Mouse (Mus musculus) embryo, embryonic 11 days (tissue): Measurements from ENCODE around the gene Tial1.

Source experiments
- DNase-seq: peaks from one replicate; pipeline ENCODE4 v3.0.0-alpha.2; 2015

Tial1 gene

GRCm38 (mm10) chr7:128414433-128414832 is 47.1 kb downstream of the Tial1 start:
- DNase-seq: no peak

DNA sequence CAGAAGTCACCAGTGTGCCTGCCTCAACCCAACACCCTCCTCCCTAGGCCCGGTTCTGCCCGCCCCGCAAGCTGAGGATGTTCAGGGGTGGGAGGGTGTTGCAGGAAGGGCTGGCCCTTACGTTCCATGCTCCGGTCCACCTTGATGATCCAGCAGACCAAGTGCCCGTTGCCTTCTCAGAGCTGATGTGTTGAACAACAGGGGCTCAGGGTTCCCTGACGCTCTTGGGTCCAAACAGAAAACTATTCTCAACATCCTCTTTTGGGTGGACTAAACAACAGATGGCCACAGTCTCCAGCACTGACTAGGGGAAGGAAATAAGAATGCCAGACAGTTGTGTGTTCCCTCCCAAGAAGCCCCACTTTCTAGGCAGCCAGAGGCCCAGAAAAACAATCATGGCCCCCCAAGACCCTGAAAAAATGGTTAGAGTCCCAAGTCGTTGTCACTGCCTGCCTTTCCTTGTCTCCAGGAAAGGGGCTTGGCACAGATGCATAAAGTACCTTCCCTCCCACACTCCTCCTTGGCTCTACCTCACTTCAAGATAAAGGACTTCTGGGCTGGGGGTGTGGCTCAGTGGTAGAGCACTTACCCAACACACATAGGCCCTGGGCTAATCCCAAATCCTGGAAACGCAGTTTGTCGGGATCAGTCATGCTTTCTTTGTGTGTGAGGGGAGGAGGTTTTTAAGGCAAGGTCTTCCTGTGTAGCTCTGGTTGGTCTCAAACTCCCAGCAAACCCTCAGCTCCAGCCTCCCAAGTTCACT is 49.3 kb downstream of the Tial1 start:
- DNase-seq: no peak

- DNase-seq: no peak
Measured at GRCm38 (mm10) chr7:128410708-128411413, 50.7 kb downstream of the Tial1 start.

GRCm38 (mm10) chr7:128408265-128408664 is 53.3 kb downstream of the Tial1 start:
- DNase-seq: no peak

DNA sequence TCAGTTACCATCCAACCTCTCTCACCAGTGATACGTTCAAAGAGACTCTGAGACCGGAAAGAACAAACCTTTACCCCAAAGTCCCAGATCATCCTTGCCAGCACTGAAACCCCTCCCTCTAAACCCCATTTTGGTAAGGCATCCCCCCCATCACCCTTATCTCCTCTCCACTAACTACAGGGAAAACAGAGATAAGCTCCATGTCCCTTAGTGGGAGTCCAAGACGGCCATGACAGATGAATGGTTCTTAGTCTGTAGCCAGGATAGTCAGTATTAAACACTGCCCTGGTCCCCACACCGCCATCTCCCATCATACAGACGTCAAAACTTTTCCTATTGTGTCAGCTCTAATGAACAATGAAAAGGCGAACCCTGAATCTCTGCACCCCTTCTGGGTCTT is 57.5 kb downstream of the Tial1 start:
- DNase-seq: no peak

DNA sequence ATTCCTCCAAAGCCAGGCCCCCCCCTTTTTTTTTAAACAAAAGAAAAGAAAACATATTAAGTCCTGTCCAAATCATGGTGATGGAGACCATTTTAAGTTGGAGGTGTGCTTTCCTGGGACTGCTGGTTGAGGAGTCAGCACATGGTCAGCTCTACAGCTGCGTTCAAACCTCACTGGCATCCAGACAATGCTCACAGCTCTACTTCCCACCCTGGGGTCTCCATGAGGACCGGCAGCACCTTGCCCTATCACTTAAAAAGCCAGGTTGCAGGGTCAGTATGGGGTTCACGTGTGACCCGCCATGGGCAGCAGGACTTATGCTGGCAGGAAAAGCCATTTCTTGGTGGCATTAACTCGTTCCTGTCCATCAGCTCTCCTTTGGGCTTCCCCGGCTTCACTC is 57.9 kb downstream of the Tial1 start:
- DNase-seq: no peak

DNA sequence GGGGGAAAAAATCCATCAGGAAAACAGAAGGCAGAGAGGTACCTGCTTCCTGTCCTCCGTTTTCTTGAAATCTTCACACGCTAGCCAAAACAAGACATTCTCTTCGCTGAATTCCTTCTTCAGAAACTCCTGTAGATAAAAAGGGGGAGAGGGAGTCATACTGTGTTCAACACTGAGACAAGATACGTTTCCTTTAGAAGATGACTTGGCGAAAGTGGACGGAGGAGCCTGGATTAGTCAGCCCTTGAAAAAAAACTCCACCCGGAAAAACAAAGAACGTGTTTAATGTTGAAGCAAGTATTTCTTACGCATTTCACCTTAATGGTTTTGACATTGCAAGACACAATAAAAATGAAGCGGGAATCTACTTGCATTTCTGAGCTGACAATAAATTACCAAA is 58.4 kb downstream of the Tial1 start:
- no peak for DNase-seq

- no peak for DNase-seq
Measured at GRCm38 (mm10) chr7:128402577-128402976, 58.9 kb downstream of the Tial1 start.

GRCm38 (mm10) chr7:128398664-128399063 is 62.9 kb downstream of the Tial1 start:
- no peak for DNase-seq

GRCm38 (mm10) chr7:128397066-128397465 is 64.5 kb downstream of the Tial1 start:
- no peak for DNase-seq

GRCm38 (mm10) chr7:128393756-128394155 is 67.8 kb downstream of the Tial1 start:
- DNase-seq: no peak

- DNase-seq: no peak
Measured at GRCm38 (mm10) chr7:128392972-128393314, 68.6 kb downstream of the Tial1 start.

DNA sequence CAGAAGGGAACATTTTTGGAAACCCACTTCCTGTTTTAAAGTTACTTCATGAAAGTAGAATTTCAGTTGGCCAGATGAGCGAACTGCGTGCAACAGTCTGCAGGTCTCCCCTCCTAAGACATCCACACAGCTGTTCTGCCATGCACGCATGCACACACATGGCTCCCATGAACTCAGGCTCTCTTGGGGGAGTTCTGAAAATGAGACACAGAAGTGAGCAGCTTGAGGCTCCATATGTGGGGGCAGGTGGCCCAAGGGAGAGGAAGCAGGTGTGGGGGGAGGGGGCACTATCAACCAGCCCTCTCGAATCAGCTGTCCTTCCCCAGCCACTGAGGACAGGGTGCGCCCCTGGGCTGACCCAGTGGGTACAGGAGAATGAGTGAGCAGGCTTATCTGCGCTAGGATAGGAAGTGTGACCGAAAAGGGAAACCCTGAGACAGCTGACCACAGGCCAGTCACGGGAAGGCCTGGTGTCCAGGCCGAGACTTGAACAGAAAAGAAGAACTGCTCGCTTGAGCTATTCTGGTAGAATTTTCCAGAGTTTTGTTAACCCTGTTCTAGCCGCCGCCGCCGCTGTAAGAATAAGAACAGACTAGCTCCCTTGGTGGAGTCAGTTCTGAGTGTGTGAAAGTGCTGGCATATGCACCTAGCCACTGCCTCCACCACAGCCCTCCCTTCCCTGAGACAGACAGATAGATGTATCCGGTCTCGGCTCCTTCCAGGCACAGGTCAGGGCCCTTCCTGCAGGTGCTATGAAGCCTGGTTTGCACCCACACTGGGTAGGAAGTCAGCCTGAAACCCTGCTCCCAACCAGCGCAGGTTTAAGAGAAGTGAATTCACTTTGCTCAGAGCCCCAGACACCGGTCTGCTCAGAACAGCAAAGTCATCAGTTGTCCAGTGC is 69.2 kb downstream of the Tial1 start:
- no peak for DNase-seq

DNA sequence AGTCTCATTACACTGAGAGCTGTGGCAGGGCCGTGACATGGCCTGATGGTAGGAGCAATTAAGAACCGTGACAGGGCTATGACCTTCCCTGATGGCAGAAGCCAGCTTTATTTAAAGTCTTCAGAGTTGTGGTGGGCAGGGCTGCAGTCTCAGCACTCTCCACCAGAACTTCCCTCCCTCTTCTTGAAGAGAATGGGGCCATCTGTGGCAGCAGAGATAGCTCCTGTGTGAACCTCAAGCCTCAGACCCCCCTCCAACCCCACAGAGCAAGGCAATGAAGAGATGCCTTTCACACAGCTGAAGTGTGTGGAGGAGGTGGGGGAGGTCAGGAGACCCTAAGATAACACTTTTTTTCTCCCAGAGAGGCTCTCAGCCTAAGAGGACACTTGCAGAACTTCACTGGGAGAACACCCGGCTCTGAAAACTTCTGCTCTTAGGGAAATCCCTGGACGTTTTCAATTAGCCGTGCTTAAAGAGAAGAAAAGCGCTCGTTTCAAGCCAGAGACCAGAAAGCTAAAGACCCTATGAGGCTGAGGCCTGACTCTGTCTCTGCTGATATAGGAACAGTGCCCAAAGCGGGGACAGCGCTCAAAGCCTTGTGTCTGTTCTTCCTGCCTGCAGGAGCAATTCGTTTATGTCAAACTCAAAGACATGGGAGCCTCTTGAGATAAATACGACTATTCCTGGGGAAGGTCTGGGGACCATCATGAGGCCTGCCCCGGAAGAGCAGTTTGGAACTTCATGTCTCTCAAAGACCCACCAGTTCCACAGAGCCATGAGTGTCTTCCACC is 70.1 kb downstream of the Tial1 start:
- DNase-seq: no peak
